Mouse (Mus musculus) C2C12 (cell line): ENCODE results near the gene Adamtsl5.

Source experiments
- CEBPB ChIP-seq: IDR thresholded peaks from one replicate; pipeline ENCODE4 v1.6.1; 2011; ENCODE audit warnings: low read depth, mild to moderate bottlenecking, control low read depth, moderate library complexity
- CTCF ChIP-seq: IDR thresholded peaks from one replicate; pipeline ENCODE4 v1.5.1; 2011; ENCODE audit not compliant: control insufficient read depth, insufficient read depth, insufficient read length
- FOSL1 ChIP-seq: IDR thresholded peaks from one replicate; pipeline ENCODE4 v1.8.0; 2011; ENCODE audit warnings: mild to moderate bottlenecking, low read length; ENCODE audit not compliant: poor library complexity, insufficient read depth, severe bottlenecking
- MAX ChIP-seq: IDR thresholded peaks from one replicate; pipeline ENCODE4 v1.6.1; 2011; ENCODE audit warnings: mild to moderate bottlenecking, control low read depth
- MYOD1 ChIP-seq: IDR thresholded peaks from one replicate; pipeline ENCODE4 v1.6.1; 2011; ENCODE audit warnings: low read depth; ENCODE audit not compliant: control insufficient read depth, insufficient read length
- MYOG ChIP-seq: IDR thresholded peaks from one replicate; pipeline ENCODE4 v1.6.1; 2011; ENCODE audit not compliant: control insufficient read depth, insufficient read length; ENCODE audit errors: extremely low read depth
- USF1 ChIP-seq: IDR thresholded peaks from one replicate; pipeline ENCODE4 v1.6.1; 2011; ENCODE audit warnings: low read depth, mild to moderate bottlenecking, control low read depth, moderate library complexity

DNA sequence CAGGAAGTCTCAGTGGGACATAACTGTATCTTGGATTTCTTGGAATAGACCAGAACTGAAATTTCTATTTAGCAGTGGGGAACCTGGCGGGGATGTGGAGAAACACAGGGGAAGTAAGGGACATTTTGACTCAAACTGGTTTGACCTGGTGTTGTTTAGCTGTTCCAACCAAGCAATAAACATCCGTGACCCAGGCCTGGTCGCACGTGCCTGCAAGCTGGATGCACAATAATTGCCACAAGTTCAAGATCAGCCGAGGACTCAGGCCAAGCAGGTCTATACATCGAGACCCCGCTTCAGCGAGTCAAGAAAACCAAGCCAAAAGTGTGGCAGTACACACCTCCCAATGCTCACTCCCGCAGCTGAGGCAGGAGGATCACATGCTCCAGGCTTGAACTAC, 23.8 kb upstream of the Adamtsl5 start:
- TF ChIP-seq CTCF (no peak), MAX (no peak), MYOD1 (no peak), CEBPB (no peak), USF1 (no peak), FOSL1 (no peak), MYOG (no peak)
